Mouse (Mus musculus): ENCODE measurements at regions not wholly inside any gene's neighbourhood (a gene's known extent, or its start where the extent isn't known, plus 50 kb on each side); places are given as distances from the start of the nearest gene placed in this dataset.

GRCm38 (mm10) chr5:90706350-90706749 lies 52.8 kb upstream of the Cxcl5 start:
- DNase-seq, result peak; percentile 29 to 48

- no peak for DNase-seq
These were observed 55.5 kb upstream of the Cxcl5 start for GRCm38 (mm10) chr5:90703653-90704052.

GRCm38 (mm10) chr5:90700178-90700577 lies 59.0 kb upstream of the Cxcl5 start:
- no peak for DNase-seq

GRCm38 (mm10) chr5:90696064-90696463 lies 55.6 kb upstream of the Rassf6 start:
- DNase-seq, result no peak

GRCm38 (mm10) chr5:90694431-90694830 lies 54.0 kb upstream of the Rassf6 start:
- DNase-seq, result peak; percentile 24 to 61

GRCm38 (mm10) chr5:90690746-90691145 lies 50.3 kb upstream of the Rassf6 start:
- DNase-seq, result no peak

Data from heart, adult 18-20 months (tissue).